Mouse (Mus musculus) intestine, embryonic 14.5 days (tissue): ENCODE measurements around the gene Lrriq3. TPM values are rescaled to one million over a fixed set of nuclear protein-coding genes. Genes with fewer than 3 reads are reported as not detected.

Experiments
- ATAC-seq: fragments of 200-750 bp; cut with Nextera tagmentation; replicated peaks from 2 replicates; pipeline ENCODE4 v1.8.0; 2017; ENCODE audit warnings: low read depth, moderate number of reproducible peaks, moderate TSS enrichment, moderate library complexity; ENCODE audit not compliant: low FRiP score, low TSS enrichment
- DNase-seq: peaks from one replicate; pipeline ENCODE4 v3.0.0-alpha.2; 2018; ENCODE audit warnings: low spot score
- H3K27ac ChIP-seq: fragments of 300-500 bp; sonication (generic); 2 replicates; pipeline ENCODE4 v1.5.1; 2014; ENCODE audit warnings: low read depth, mild to moderate bottlenecking, control low read depth
- H3K27me3 ChIP-seq: fragments of 300-500 bp; sonication (generic); replicated peaks from 2 replicates; pipeline ENCODE4 v1.6.1; 2014; ENCODE audit warnings: low read length, control low read depth; ENCODE audit not compliant: control insufficient read depth, insufficient read depth
- H3K36me3 ChIP-seq: fragments of 300-500 bp; sonication (generic); 2 replicates; pipeline ENCODE4 v1.6.1; 2014; ENCODE audit warnings: low read length, control low read depth; ENCODE audit not compliant: control insufficient read depth, insufficient read depth
- H3K4me1 ChIP-seq: fragments of 300-500 bp; sonication (generic); replicated peaks from 2 replicates; pipeline ENCODE4 v1.6.1; 2014; ENCODE audit warnings: low read length, control low read depth, mixed read lengths; ENCODE audit not compliant: control insufficient read depth, insufficient read depth
- H3K4me2 ChIP-seq: fragments of 300-500 bp; sonication (generic); 2 replicates; pipeline ENCODE4 v1.6.1; 2014; ENCODE audit warnings: low read length
- H3K4me3 ChIP-seq: fragments of 300-500 bp; sonication (generic); 2 replicates; pipeline ENCODE4 v1.5.1; 2014; ENCODE audit warnings: low read depth, low read length, control low read depth, mixed read lengths
- H3K9ac ChIP-seq: fragments of 300-500 bp; sonication (generic); 2 replicates; pipeline ENCODE4 v1.6.1; 2014; ENCODE audit warnings: mild to moderate bottlenecking, low read length
- H3K9me3 ChIP-seq: fragments of 300-500 bp; sonication (generic); 2 replicates; pipeline ENCODE4 v1.6.1; 2016; ENCODE audit warnings: low read length, control low read depth; ENCODE audit not compliant: control insufficient read depth
- WGBS: fragments of 180-500 bp; shearing (Covaris S2); extraction: QIAGEN DNeasy Blood & Tissue Kit; methylation state at CpG from one replicate; pipeline ENCODE4 v1.1.7; 2014; 5-methylcytosine and 5-hydroxymethylcytosine counted together
- polyA plus RNA-seq: library from polyadenylated mRNA; unstranded; fragments of >200 nt; fragmentation: Nextera tagmentation; extraction: Ambion mirVana; gene quantifications from 2 replicates; pipeline ENCODE4 v1.2.1, GENCODE M21; 2014

Gene Lrriq3
- polyA plus RNA-seq, result 0.65 and 1.4 TPM in 2 replicates

- H3K36me3 ChIP-seq, result peaks cover 16% of the 10 kb centered on the region
- ATAC-seq (peak; percentile 98), DNase-seq (peak; percentile 96)
- H3K9ac ChIP-seq, result peak within 1 kb of the TSS; percentile 72
- WGBS, result under 1% methylated on average over 47 of the region's 47 CpGs
- peak within 1 kb of the TSS; percentile 73 for H3K4me2 ChIP-seq
- H3K4me3 ChIP-seq, result peak within 1 kb of the TSS; percentile 74
- H3K4me1 ChIP-seq, result 0 out of 2 replicates have a peak, but pooled peaks cover 5% of the 10 kb centered on the region
- peak within 1 kb of the TSS; percentile 85 for H3K27ac ChIP-seq
- no peaks in the 10 kb centered on the region for H3K9me3 ChIP-seq
- H3K27me3 ChIP-seq, result no peaks in the 10 kb centered on the region
Measured at GRCm38 (mm10) chr3:155093116-155093956, at the start of gene Lrriq3, which contains the start of gene Fpgt. TSS of gene Lrriq3 (plus strand) at chr3:155093434. TSS of gene Fpgt (minus strand) at chr3:155093403.

DNA sequence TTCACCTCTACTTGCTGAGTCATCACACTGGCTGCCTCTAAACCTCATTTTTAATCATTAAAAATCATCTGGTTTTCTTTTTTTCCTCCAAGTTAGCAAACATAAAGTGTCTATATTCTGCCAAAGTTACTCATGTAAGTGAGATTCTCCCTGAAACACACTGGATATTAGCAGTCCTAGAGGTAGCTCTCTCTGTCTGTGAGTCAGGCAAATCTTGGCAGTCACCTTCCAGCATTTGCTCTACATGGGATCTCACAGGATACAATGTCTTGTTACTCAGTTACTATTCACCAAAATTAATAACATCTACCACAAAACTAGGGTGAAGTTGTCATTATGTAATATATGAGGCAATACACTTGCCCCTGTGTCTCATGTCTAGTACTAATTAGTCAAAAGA is 41.2 kb upstream of the Lrriq3 start:
- Histone ChIP-seq H3K9ac (no peak overlapping the region), H3K4me1 (no peaks in the 10 kb centered on the region), H3K4me2 (no peak overlapping the region), H3K9me3 (no peaks in the 10 kb centered on the region), H3K4me3 (no peak overlapping the region), H3K36me3 (no peaks in the 10 kb centered on the region), H3K27me3 (no peaks in the 10 kb centered on the region), H3K27ac (no peak overlapping the region)
- ATAC-seq, result no peak
- no peak for DNase-seq

- Histone ChIP-seq H3K4me3 (no peak overlapping the region), H3K4me1 (no peaks in the 10 kb centered on the region), H3K9ac (no peak overlapping the region), H3K27ac (no peak overlapping the region), H3K27me3 (no peaks in the 10 kb centered on the region), H3K9me3 (no peaks in the 10 kb centered on the region), H3K36me3 (no peaks in the 10 kb centered on the region), H3K4me2 (no peak overlapping the region)
- WGBS, result 74% methylated on average over 1 of the region's 1 CpGs
- ATAC-seq, result no peak
- no peak for DNase-seq
Measured at GRCm38 (mm10) chr3:155053189-155053588, 40.0 kb upstream of the Lrriq3 start.

DNA sequence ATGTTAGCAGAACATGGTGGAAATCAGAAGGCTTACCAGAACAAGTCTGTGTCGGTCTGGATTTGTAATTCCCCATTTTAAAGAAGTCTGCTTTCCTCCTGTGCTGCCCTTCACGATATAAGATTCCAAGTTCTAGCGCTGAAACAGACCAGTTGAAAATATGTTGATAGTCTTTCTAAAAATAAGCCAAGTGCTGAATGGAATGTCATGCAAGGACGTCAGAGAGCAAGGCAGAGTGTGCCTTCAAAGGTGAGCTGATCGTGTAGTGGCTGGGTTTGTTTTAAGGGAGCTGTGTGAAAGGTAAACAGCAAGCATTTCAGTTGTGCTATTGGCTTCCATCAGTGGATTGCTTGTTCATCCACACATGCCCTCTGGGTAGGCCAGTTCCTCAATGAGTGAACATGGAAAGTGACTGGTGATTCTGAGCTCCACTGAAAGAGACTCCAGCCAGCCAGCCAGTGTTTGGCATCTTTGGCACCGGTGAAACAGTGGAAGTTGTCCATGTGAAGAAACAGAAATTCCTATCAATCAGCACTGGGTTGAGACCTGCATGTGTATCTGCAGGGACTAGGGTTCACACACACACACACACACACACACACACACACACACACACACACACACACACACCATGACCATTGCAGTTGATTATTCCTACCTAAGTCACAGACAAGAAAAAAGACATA is 37.9 kb upstream of the Lrriq3 start, which contains the start of gene Tnni3k:
Tnni3k (minus strand) TSS at position 177 of the 686 bp plus-strand sequence.
- Histone ChIP-seq H3K4me1 (no peaks in the 10 kb centered on the region), H3K27me3 (no peaks in the 10 kb centered on the region), H3K9me3 (no peaks in the 10 kb centered on the region), H3K4me3 (no peak within 1 kb of the TSS), H3K9ac (no peak within 1 kb of the TSS), H3K27ac (no peak within 1 kb of the TSS), H3K36me3 (no peaks in the 10 kb centered on the region), H3K4me2 (no peak within 1 kb of the TSS)
- ATAC-seq, result no peak
- no peak for DNase-seq
- WGBS, result 57% methylated on average over 6 of the region's 6 CpGs

DNA sequence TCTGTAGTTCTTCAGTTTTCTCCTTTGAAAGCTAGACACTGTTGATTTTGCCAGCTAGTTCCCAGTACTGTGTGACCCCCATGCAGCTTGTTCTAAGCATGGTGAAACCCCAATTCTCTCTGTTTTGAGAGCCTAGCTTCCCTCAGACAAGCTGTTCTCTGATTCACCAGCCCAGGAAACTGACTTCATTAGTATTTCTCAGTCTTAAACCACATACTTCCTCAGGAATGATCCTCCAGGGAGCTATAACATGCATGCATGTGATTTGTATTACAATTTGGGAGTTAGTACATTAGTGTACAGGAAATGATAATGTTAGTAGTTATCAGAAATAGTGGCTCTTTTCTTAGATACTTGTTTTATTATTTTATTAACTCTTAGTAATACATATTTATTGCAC is 36.6 kb upstream of the Lrriq3 start:
- no peak overlapping the region for H3K4me3 ChIP-seq
- H3K36me3 ChIP-seq, result no peaks in the 10 kb centered on the region
- no peaks in the 10 kb centered on the region for H3K4me1 ChIP-seq
- H3K9me3 ChIP-seq, result no peaks in the 10 kb centered on the region
- no peak overlapping the region for H3K27ac ChIP-seq
- no peak for ATAC-seq
- H3K9ac ChIP-seq, result no peak overlapping the region
- H3K27me3 ChIP-seq, result no peaks in the 10 kb centered on the region
- H3K4me2 ChIP-seq, result no peak overlapping the region
- DNase-seq, result no peak

- Histone ChIP-seq H3K4me2 (no peak overlapping the region), H3K4me1 (no peaks in the 10 kb centered on the region), H3K9ac (no peak overlapping the region), H3K27me3 (no peaks in the 10 kb centered on the region), H3K36me3 (no peaks in the 10 kb centered on the region), H3K27ac (no peak overlapping the region), H3K4me3 (no peak overlapping the region), H3K9me3 (no peaks in the 10 kb centered on the region)
- DNase-seq, result no peak
- ATAC-seq, result no peak
Measured at GRCm38 (mm10) chr3:155057566-155057965, 35.7 kb upstream of the Lrriq3 start.

DNA sequence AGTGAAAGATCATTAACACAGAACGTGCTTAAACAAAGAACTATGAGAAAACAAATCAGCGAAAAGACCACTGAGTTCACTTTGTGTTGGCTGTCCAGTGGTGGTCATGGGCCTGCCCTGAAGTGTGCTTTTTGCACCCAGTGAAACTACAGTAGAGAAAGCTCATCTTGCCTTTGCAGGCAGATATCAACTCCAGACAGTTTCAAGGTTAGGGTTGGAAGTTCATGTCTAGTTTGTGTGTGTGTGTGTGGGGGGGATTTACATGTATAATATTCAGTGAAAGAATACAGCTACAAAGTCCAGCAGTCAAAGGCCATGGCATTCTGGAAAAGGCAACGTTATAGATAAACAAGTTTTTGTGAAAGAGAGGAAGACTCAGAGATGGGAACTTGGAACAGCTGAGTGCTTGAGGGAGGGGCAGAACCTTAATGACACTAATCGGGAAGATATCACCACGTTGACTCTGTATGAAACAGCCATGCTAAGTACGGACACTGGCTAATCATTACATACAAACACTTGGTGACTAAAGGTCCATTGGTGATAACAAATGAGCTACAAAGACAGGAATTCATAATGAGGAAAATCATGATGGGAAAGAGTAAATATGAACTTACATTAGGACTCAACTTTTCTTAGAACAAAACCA is 34.3 kb upstream of the Lrriq3 start:
- H3K36me3 ChIP-seq, result no peaks in the 10 kb centered on the region
- ATAC-seq, result no peak
- no peak overlapping the region for H3K9ac ChIP-seq
- no peaks in the 10 kb centered on the region for H3K27me3 ChIP-seq
- H3K4me3 ChIP-seq, result no peak overlapping the region
- H3K4me2 ChIP-seq, result no peak overlapping the region
- no peak overlapping the region for H3K27ac ChIP-seq
- 74% methylated on average over 6 of the region's 6 CpGs for WGBS
- DNase-seq, result no peak
- no peaks in the 10 kb centered on the region for H3K4me1 ChIP-seq
- H3K9me3 ChIP-seq, result no peaks in the 10 kb centered on the region

GRCm38 (mm10) chr3:155059449-155059822 is 33.8 kb upstream of the Lrriq3 start:
- no peaks in the 10 kb centered on the region for H3K27me3 ChIP-seq
- H3K36me3 ChIP-seq, result no peaks in the 10 kb centered on the region
- H3K9me3 ChIP-seq, result no peaks in the 10 kb centered on the region
- DNase-seq, result no peak
- H3K9ac ChIP-seq, result no peak overlapping the region
- no peak overlapping the region for H3K4me2 ChIP-seq
- H3K27ac ChIP-seq, result no peak overlapping the region
- no peak for ATAC-seq
- no peak overlapping the region for H3K4me3 ChIP-seq
- H3K4me1 ChIP-seq, result no peaks in the 10 kb centered on the region
